Mouse (Mus musculus): ENCODE data around the gene Prpf3. TPM values are rescaled to one million over a fixed set of nuclear protein-coding genes. Genes with fewer than 3 reads are reported as not detected.

Gene Prpf3
- polyA plus RNA-seq, 1 experiment from 2014 or later = 51.0 TPM

- H3K9ac ChIP-seq = peak overlapping the region; percentile 37; the same call in 1 of the 2 replicates
- peaks cover 28% of the 10 kb centered on the region for H3K4me1 ChIP-seq
- H3K36me3 ChIP-seq = peaks cover 10% of the 10 kb centered on the region
- WGBS = 13% methylated on average over 7 of the region's 7 CpGs
- peak overlapping the region; percentile 93 for H3K27ac ChIP-seq
- no peaks in the 10 kb centered on the region for H3K27me3 ChIP-seq
- peak overlapping the region; percentile 55 for H3K4me2 ChIP-seq
- H3K4me3 ChIP-seq = peak overlapping the region; percentile 71
- ATAC-seq (ENCODE audit: borderline replicate concordance, extremely low read depth, low FRiP score, low TSS enrichment) = peak; percentile 39; the same call in 1 of the 2 replicates
- no peaks in the 10 kb centered on the region for H3K9me3 ChIP-seq
Observed at GRCm38 (mm10) chr3:95893126-95893525, 37.4 kb upstream of the Prpf3 start.

- Histone ChIP-seq H3K27me3 (no peaks in the 10 kb centered on the region), H3K9me3 (no peaks in the 10 kb centered on the region), H3K4me2 (peak overlapping the region; percentile 55), H3K9ac (peak overlapping the region; percentile 14), H3K4me3 (peak overlapping the region; percentile 71), H3K36me3 (peaks cover 6% of the 10 kb centered on the region; the same call in 1 of the 2 replicates), H3K4me1 (peaks cover 28% of the 10 kb centered on the region), H3K27ac (peak overlapping the region; percentile 93)
- ATAC-seq (ENCODE audit: borderline replicate concordance, extremely low read depth, low FRiP score, low TSS enrichment) = no peak
- WGBS = 23% methylated on average over 11 of the region's 11 CpGs
Observed at GRCm38 (mm10) chr3:95892066-95893052, 36.7 kb upstream of the Prpf3 start.

GRCm38 (mm10) chr3:95891211-95892065 lies 35.8 kb upstream of the Prpf3 start, which contains the start of gene BC028528:
Gene BC028528, minus strand, starts transcription at chr3:95892005.
- Histone ChIP-seq H3K27me3 (no peaks in the 10 kb centered on the region), H3K9ac (peak within 1 kb of the TSS; percentile 30), H3K4me1 (peaks cover 28% of the 10 kb centered on the region), H3K36me3 (peaks cover 6% of the 10 kb centered on the region; the same call in 1 of the 2 replicates), H3K9me3 (no peaks in the 10 kb centered on the region), H3K4me2 (peak within 1 kb of the TSS; percentile 55), H3K27ac (peak within 1 kb of the TSS; percentile 93), H3K4me3 (peak within 1 kb of the TSS; percentile 71)
- peak; percentile 36; the same call in 1 of the 2 replicates for ATAC-seq (ENCODE audit: borderline replicate concordance, extremely low read depth, low FRiP score, low TSS enrichment)
- 14% methylated on average over 12 of the region's 12 CpGs for WGBS

- H3K27ac ChIP-seq = no peak overlapping the region
- ATAC-seq (ENCODE audit: borderline replicate concordance, extremely low read depth, low FRiP score, low TSS enrichment) = no peak
- H3K4me1 ChIP-seq = peaks cover 20% of the 10 kb centered on the region
- H3K4me2 ChIP-seq = peak overlapping the region; percentile 55; the same call in 1 of the 2 replicates
- no peak overlapping the region for H3K4me3 ChIP-seq
- H3K36me3 ChIP-seq = peaks cover 10% of the 10 kb centered on the region; the same call in 1 of the 2 replicates
- no peaks in the 10 kb centered on the region for H3K9me3 ChIP-seq
- no peaks in the 10 kb centered on the region for H3K27me3 ChIP-seq
- H3K9ac ChIP-seq = no peak overlapping the region
- 65% methylated on average over 3 of the region's 3 CpGs for WGBS
Observed at GRCm38 (mm10) chr3:95889664-95890063, 34.0 kb upstream of the Prpf3 start.

- ATAC-seq (ENCODE audit: borderline replicate concordance, extremely low read depth, low FRiP score, low TSS enrichment) = no peak
Observed at GRCm38 (mm10) chr3:95887596-95887995, 31.9 kb upstream of the Prpf3 start.

GRCm38 (mm10) chr3:95884400-95884799 lies 28.7 kb upstream of the Prpf3 start:
- peaks cover 18% of the 10 kb centered on the region for H3K4me1 ChIP-seq
- no peak for ATAC-seq (ENCODE audit: borderline replicate concordance, extremely low read depth, low FRiP score, low TSS enrichment)
- no peak overlapping the region for H3K27ac ChIP-seq
- H3K9me3 ChIP-seq = no peaks in the 10 kb centered on the region
- H3K4me2 ChIP-seq = no peak overlapping the region
- H3K4me3 ChIP-seq = no peak overlapping the region
- H3K27me3 ChIP-seq = no peaks in the 10 kb centered on the region
- H3K36me3 ChIP-seq = peaks cover 14% of the 10 kb centered on the region; the same call in 1 of the 2 replicates
- WGBS = 86% methylated on average over 5 of the region's 5 CpGs
- H3K9ac ChIP-seq = no peak overlapping the region

More at GRCm38 (mm10) chr3:95887596-95887995, 31.9 kb upstream of the Prpf3 start:
- H3K27me3 ChIP-seq = no peaks in the 10 kb centered on the region
- H3K4me2 ChIP-seq = no peak overlapping the region
- no peak overlapping the region for H3K27ac ChIP-seq
- no peak overlapping the region for H3K4me3 ChIP-seq
- no peak overlapping the region for H3K9ac ChIP-seq
- no peaks in the 10 kb centered on the region for H3K9me3 ChIP-seq
- peaks cover 14% of the 10 kb centered on the region; the same call in 1 of the 2 replicates for H3K36me3 ChIP-seq
- WGBS = 66% methylated on average over 4 of the region's 4 CpGs
- peaks cover 24% of the 10 kb centered on the region for H3K4me1 ChIP-seq

- no peak for ATAC-seq (ENCODE audit: borderline replicate concordance, extremely low read depth, low FRiP score, low TSS enrichment)
Observed at GRCm38 (mm10) chr3:95882816-95883425, 27.2 kb upstream of the Prpf3 start.

GRCm38 (mm10) chr3:95881979-95882815 lies 26.5 kb upstream of the Prpf3 start, which contains the start of gene Ciart:
Gene Ciart, minus strand, starts transcription at chr3:95882251.
- Histone ChIP-seq H3K36me3 (peaks cover 8% of the 10 kb centered on the region; the same call in 1 of the 2 replicates), H3K9ac (peak within 1 kb of the TSS; percentile 30), H3K4me1 (peaks cover 18% of the 10 kb centered on the region), H3K4me3 (peak within 1 kb of the TSS; percentile 52), H3K4me2 (peak within 1 kb of the TSS; percentile 99), H3K27me3 (no peaks in the 10 kb centered on the region), H3K9me3 (no peaks in the 10 kb centered on the region), H3K27ac (0 out of 2 replicates have a peak within 1 kb of the TSS, but pooled peaks have one; percentile 42)
- WGBS = under 1% methylated on average over 59 of the region's 66 CpGs
- ATAC-seq (ENCODE audit: borderline replicate concordance, extremely low read depth, low FRiP score, low TSS enrichment) = peak; percentile 97

More at GRCm38 (mm10) chr3:95882816-95883425, 27.2 kb upstream of the Prpf3 start:
- Histone ChIP-seq H3K4me2 (peak overlapping the region; percentile 99), H3K9ac (peak overlapping the region; percentile 20; the same call in 1 of the 2 replicates), H3K4me1 (peaks cover 18% of the 10 kb centered on the region), H3K36me3 (peaks cover 9% of the 10 kb centered on the region; the same call in 1 of the 2 replicates), H3K4me3 (peak overlapping the region; percentile 52), H3K27me3 (no peaks in the 10 kb centered on the region), H3K9me3 (no peaks in the 10 kb centered on the region), H3K27ac (0 out of 2 replicates have a peak overlapping the region, but pooled peaks have one; percentile 42)
- under 1% methylated on average over 23 of the region's 24 CpGs for WGBS

GRCm38 (mm10) chr3:95879063-95879462 lies 23.4 kb upstream of the Prpf3 start:
- Histone ChIP-seq H3K36me3 (no peaks in the 10 kb centered on the region), H3K9me3 (no peaks in the 10 kb centered on the region), H3K4me3 (no peak overlapping the region), H3K4me1 (peaks cover 18% of the 10 kb centered on the region), H3K4me2 (no peak overlapping the region), H3K9ac (no peak overlapping the region), H3K27ac (no peak overlapping the region), H3K27me3 (no peaks in the 10 kb centered on the region)
- ATAC-seq (ENCODE audit: borderline replicate concordance, extremely low read depth, low FRiP score, low TSS enrichment) = no peak
- 86% methylated on average over 4 of the region's 4 CpGs for WGBS

- no peaks in the 10 kb centered on the region for H3K27me3 ChIP-seq
- no peak for ATAC-seq (ENCODE audit: borderline replicate concordance, extremely low read depth, low FRiP score, low TSS enrichment)
- no peak overlapping the region for H3K27ac ChIP-seq
- no peaks in the 10 kb centered on the region for H3K9me3 ChIP-seq
- H3K4me2 ChIP-seq = peak overlapping the region; percentile 60
- WGBS = 64% methylated on average over 7 of the region's 7 CpGs
- peak overlapping the region; percentile 67 for H3K9ac ChIP-seq
- H3K36me3 ChIP-seq = peaks cover 19% of the 10 kb centered on the region
- peaks cover 8% of the 10 kb centered on the region for H3K4me1 ChIP-seq
- H3K4me3 ChIP-seq = peak overlapping the region; percentile 56
Observed at GRCm38 (mm10) chr3:95872048-95872447, 16.4 kb upstream of the Prpf3 start.

All from lung, embryonic 15.5 days (tissue).